Mouse (Mus musculus) heart, embryonic 14.5 days (tissue): ENCODE results near the gene Wdr20. TPM values are rescaled to one million over a fixed set of nuclear protein-coding genes. Genes with fewer than 3 reads are reported as not detected.

Experiments
- ATAC-seq: fragments of 200-750 bp; cut with Nextera tagmentation; 2 replicates; pipeline ENCODE4 v1.8.0; 2017; ENCODE audit warnings: low read depth, moderate TSS enrichment; ENCODE audit not compliant: insufficient number of reproducible peaks, insufficient read depth, low FRiP score
- H3K27ac ChIP-seq, 2 experiments: fragments of 200-500 bp in 1 of 2; fragments of 300-500 bp in 1 of 2; sonication (generic) in 1 of 2; replicated peaks in 1 of 2; 2 replicates each; pipeline ENCODE4 v1.5.1; 2012 to 2014; ENCODE audit warnings: low read depth in 2 of 2, low read length in 2 of 2, control low read depth in 1 of 2, mild to moderate bottlenecking in 1 of 2, mixed read lengths in 1 of 2; ENCODE audit not compliant: control insufficient read depth in 1 of 2, insufficient read depth in 1 of 2
- H3K27me3 ChIP-seq: fragments of 300-500 bp; sonication (generic); 2 replicates; pipeline ENCODE4 v1.6.1; 2014; ENCODE audit warnings: mild to moderate bottlenecking, low read length, control low read depth; ENCODE audit not compliant: control insufficient read depth, insufficient read depth
- H3K36me3 ChIP-seq: fragments of 300-500 bp; sonication (generic); 2 replicates; pipeline ENCODE4 v1.6.1; 2014; ENCODE audit warnings: mild to moderate bottlenecking, control low read depth, low read length, mixed read lengths; ENCODE audit not compliant: control insufficient read depth, insufficient read depth
- H3K4me1 ChIP-seq, 2 experiments: fragments of 200-500 bp in 1 of 2; fragments of 300-500 bp in 1 of 2; sonication (generic) in 1 of 2; 2 replicates each; pipeline ENCODE4 v1.6.1; 2012 to 2014; ENCODE audit warnings: low read length in 2 of 2, control low read depth in 1 of 2, mixed read lengths in 1 of 2; ENCODE audit not compliant: control insufficient read depth in 2 of 2, insufficient read depth in 2 of 2
- H3K4me2 ChIP-seq: fragments of 300-500 bp; sonication (generic); 2 replicates; pipeline ENCODE4 v1.6.1; 2014; ENCODE audit warnings: mild to moderate bottlenecking, low read length
- H3K4me3 ChIP-seq, 2 experiments: fragments of 200-500 bp in 1 of 2; fragments of 300-500 bp in 1 of 2; sonication (generic) in 1 of 2; 2 replicates each; pipeline ENCODE4 v1.5.1; 2012 to 2014; ENCODE audit warnings: low read length in 2 of 2, mild to moderate bottlenecking in 2 of 2, control low read depth in 1 of 2, low read depth in 1 of 2, moderate library complexity in 1 of 2; ENCODE audit not compliant: control insufficient read depth in 1 of 2, insufficient read depth in 1 of 2
- H3K9ac ChIP-seq: fragments of 300-500 bp; sonication (generic); 2 replicates; pipeline ENCODE4 v1.6.1; 2014; ENCODE audit warnings: mild to moderate bottlenecking, low read length
- H3K9me3 ChIP-seq: fragments of 300-500 bp; sonication (generic); 2 replicates; pipeline ENCODE4 v1.6.1; 2016; ENCODE audit warnings: low read length, control low read depth; ENCODE audit not compliant: control insufficient read depth
- WGBS: fragments of 180-500 bp; shearing (Covaris S2); extraction: QIAGEN DNeasy Blood & Tissue Kit; methylation state at CpG from one replicate; pipeline ENCODE4 v1.1.7; 2014; 5-methylcytosine and 5-hydroxymethylcytosine counted together
- polyA plus RNA-seq: library from polyadenylated mRNA; unstranded; fragments of >200 nt; fragmentation: Nextera tagmentation; extraction: Ambion mirVana; gene quantifications from 2 replicates; pipeline ENCODE4 v1.2.1, GENCODE M21; 2014

Gene Wdr20
- polyA plus RNA-seq, 1 experiment from 2014 or later, result 16.3 TPM

- Histone ChIP-seq H3K4me1 (peaks cover 14 to 29% of the 10 kb centered on the region in 2 experiments), H3K9ac (no peak overlapping the region), H3K36me3 (peaks cover 12% of the 10 kb centered on the region; the same call in 1 of the 2 replicates), H3K4me3 (no peak overlapping the region), H3K27me3 (no peaks in the 10 kb centered on the region), H3K4me2 (no peak overlapping the region), H3K27ac (no peak overlapping the region), H3K9me3 (no peaks in the 10 kb centered on the region)
- WGBS, result 81% methylated on average over 3 of the region's 3 CpGs
- no peak for ATAC-seq
Observed at GRCm38 (mm10) chr12:110806301-110806970, 68.7 kb downstream of the Wdr20 start.

GRCm38 (mm10) chr12:110808430-110808829, 70.7 kb downstream of the Wdr20 start:
- peaks cover 12% of the 10 kb centered on the region; the same call in 1 of the 2 replicates for H3K36me3 ChIP-seq
- H3K27me3 ChIP-seq, result no peaks in the 10 kb centered on the region
- ATAC-seq, result no peak
- peaks cover 10 to 14% of the 10 kb centered on the region in 2 experiments for H3K4me1 ChIP-seq
- H3K9me3 ChIP-seq, result no peaks in the 10 kb centered on the region
- H3K27ac ChIP-seq, result no peak overlapping the region
- WGBS, result 80% methylated on average over 10 of the region's 10 CpGs
- no peak overlapping the region for H3K4me3 ChIP-seq
- H3K9ac ChIP-seq, result no peak overlapping the region
- H3K4me2 ChIP-seq, result no peak overlapping the region

GRCm38 (mm10) chr12:110808848-110809247, 71.1 kb downstream of the Wdr20 start:
- H3K27ac ChIP-seq, result no peak overlapping the region
- no peak for ATAC-seq

GRCm38 (mm10) chr12:110813132-110813531, 75.4 kb downstream of the Wdr20 start:
- Histone ChIP-seq H3K4me1 (peaks cover 6% of the 10 kb centered on the region in 2 experiments; a peak in 2 of 4 replicates), H3K9me3 (no peaks in the 10 kb centered on the region), H3K27ac (no peak overlapping the region), H3K36me3 (no peaks in the 10 kb centered on the region), H3K27me3 (no peaks in the 10 kb centered on the region), H3K9ac (no peak overlapping the region), H3K4me2 (no peak overlapping the region), H3K4me3 (no peak overlapping the region)
- ATAC-seq, result no peak
- 85% methylated on average over 9 of the region's 9 CpGs for WGBS

More at GRCm38 (mm10) chr12:110808848-110809247, 71.1 kb downstream of the Wdr20 start:
- no peak overlapping the region for H3K4me3 ChIP-seq
- H3K27me3 ChIP-seq, result no peaks in the 10 kb centered on the region
- H3K9ac ChIP-seq, result no peak overlapping the region
- WGBS, result 80% methylated on average over 5 of the region's 5 CpGs
- no peak overlapping the region for H3K4me2 ChIP-seq
- H3K36me3 ChIP-seq, result peaks cover 12% of the 10 kb centered on the region; the same call in 1 of the 2 replicates
- peaks cover 10 to 14% of the 10 kb centered on the region in 2 experiments for H3K4me1 ChIP-seq
- H3K9me3 ChIP-seq, result no peaks in the 10 kb centered on the region

- no peak for ATAC-seq
- Histone ChIP-seq H3K4me3 (no peak overlapping the region), H3K27me3 (no peaks in the 10 kb centered on the region), H3K9ac (no peak overlapping the region), H3K36me3 (no peaks in the 10 kb centered on the region), H3K27ac (no peak overlapping the region), H3K4me1 (peaks cover 6% of the 10 kb centered on the region in 2 experiments; a peak in 2 of 4 replicates), H3K9me3 (no peaks in the 10 kb centered on the region), H3K4me2 (no peak overlapping the region)
- WGBS, result 91% methylated on average over 6 of the region's 6 CpGs
Observed at GRCm38 (mm10) chr12:110813624-110814023, 75.9 kb downstream of the Wdr20 start.

- WGBS, result 65% methylated on average over 17 of the region's 17 CpGs
- Histone ChIP-seq H3K9ac (no peak overlapping the region), H3K4me3 (no peak overlapping the region), H3K36me3 (no peaks in the 10 kb centered on the region), H3K27ac (no peak overlapping the region), H3K4me2 (no peak overlapping the region), H3K27me3 (no peaks in the 10 kb centered on the region), H3K4me1 (peaks cover 2 to 5% of the 10 kb centered on the region in 2 experiments; a peak in 2 of 4 replicates), H3K9me3 (no peaks in the 10 kb centered on the region)
- no peak for ATAC-seq
Observed at GRCm38 (mm10) chr12:110814924-110815323, 77.2 kb downstream of the Wdr20 start.

GRCm38 (mm10) chr12:110816833-110817232, 79.1 kb downstream of the Wdr20 start:
- Histone ChIP-seq H3K4me3 (no peak overlapping the region), H3K36me3 (no peaks in the 10 kb centered on the region), H3K27me3 (no peaks in the 10 kb centered on the region), H3K4me2 (no peak overlapping the region), H3K9ac (no peak overlapping the region), H3K9me3 (no peaks in the 10 kb centered on the region), H3K27ac (no peak overlapping the region), H3K4me1 (no peaks in the 10 kb centered on the region)
- 81% methylated on average over 2 of the region's 2 CpGs for WGBS
- ATAC-seq, result no peak

- no peak for ATAC-seq
- H3K4me2 ChIP-seq, result no peak overlapping the region
- no peaks in the 10 kb centered on the region for H3K9me3 ChIP-seq
- WGBS, result 68% methylated on average over 8 of the region's 8 CpGs
- H3K27ac ChIP-seq, result no peak overlapping the region
- H3K9ac ChIP-seq, result no peak overlapping the region
- H3K4me1 ChIP-seq, result no peaks in the 10 kb centered on the region
- H3K36me3 ChIP-seq, result no peaks in the 10 kb centered on the region
- no peak overlapping the region for H3K4me3 ChIP-seq
- H3K27me3 ChIP-seq, result no peaks in the 10 kb centered on the region
Observed at GRCm38 (mm10) chr12:110819367-110819766, 81.6 kb downstream of the Wdr20 start.
